Mouse (Mus musculus): ENCODE results near the gene Itsn1. TPM values are rescaled to one million over a fixed set of nuclear protein-coding genes. Genes with fewer than 3 reads are reported as not detected.
A peak's percentile ranks its signal among the peaks of the same experiment; 100 is the strongest.

The Itsn1 gene
- total RNA-seq, 2 experiments from 2014 or later, result 40.5 to 53.6 TPM

DNA sequence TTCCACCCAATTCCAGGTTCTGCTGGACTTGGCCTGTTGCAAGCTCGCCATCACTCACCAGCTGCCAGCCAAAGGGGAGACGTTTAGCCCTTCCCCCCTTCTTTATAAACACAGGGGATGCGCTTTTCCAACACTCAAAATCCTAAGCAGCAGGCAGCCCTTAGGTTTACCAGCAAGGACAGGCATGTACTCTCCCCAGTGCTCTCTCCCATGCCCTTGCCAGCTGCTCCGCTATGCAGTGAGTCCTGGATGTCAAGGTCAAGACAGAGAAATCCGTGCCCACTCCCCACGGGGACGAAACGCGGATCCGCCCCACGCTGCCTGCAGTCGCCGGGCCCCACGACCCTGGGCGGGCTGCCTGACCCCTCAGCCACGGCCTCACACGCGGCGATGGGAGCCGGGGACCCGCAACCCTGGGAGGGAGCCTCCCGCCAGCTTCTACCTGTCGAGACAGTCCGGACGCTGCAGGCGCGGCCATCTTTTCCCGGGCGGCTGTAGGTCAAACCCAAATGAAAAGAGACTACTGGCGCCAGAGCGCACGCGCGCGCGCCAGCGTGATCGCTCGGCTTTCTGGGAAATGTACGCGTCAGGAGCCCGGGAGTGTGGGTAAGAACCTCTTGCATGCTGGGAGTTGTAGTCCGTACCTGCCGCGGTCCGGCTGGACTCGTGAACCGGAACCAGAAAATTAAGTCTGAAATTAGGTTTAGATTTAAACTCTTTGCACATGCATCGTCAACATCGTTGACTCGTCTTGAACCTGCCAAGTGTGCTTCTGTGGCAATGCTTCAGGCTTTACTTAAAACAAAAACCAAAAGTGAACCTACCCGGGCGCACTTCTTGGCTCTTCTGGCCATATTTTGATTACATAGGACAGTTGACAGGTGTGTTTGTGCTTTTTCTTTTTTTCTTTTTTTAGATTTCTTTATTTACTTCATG is 202.3 kb downstream of the Itsn1 start:
- intact Hi-C loops (cut with DNase I), result loop anchor here (5.0 to 10.0 kb wide), 2 partner anchors 371 to 533 kb away; partner anchors contain the start of gene Smim11
- DNase-seq, result peak; percentile 91

DNA sequence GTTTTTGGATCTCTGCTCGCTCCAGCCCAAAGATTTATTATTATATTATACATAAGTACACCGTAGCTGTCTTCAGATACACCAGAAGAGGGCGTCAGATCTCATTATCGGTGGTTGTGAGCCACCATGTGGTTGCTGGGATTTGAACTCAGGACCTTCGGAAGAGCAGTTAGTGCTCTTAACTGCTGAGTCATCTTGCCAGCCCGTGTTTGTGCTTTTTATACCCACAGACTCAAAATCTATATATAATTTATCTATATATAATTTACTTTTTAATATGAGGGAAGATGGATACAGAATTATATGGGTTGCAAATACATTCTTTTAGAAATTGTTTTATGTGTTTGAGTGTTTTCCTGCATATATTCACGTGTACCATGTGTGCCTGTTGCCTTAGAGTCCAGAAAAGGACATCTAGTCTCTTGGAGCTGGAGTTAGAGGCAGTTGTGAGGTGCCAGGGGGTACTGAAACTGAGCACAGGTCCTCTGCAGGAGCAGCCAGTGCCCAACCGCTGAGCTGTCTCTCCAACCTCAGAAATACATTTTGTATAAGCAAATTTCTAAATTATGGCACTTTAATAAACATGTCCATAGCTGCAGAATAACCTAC is 203.1 kb downstream of the Itsn1 start:
- DNase-seq, result no peak
- intact Hi-C loops (cut with DNase I), result loop anchor here (5.0 to 10.0 kb wide), 2 partner anchors 370 to 533 kb away; partner anchors contain the start of gene Smim11

DNA sequence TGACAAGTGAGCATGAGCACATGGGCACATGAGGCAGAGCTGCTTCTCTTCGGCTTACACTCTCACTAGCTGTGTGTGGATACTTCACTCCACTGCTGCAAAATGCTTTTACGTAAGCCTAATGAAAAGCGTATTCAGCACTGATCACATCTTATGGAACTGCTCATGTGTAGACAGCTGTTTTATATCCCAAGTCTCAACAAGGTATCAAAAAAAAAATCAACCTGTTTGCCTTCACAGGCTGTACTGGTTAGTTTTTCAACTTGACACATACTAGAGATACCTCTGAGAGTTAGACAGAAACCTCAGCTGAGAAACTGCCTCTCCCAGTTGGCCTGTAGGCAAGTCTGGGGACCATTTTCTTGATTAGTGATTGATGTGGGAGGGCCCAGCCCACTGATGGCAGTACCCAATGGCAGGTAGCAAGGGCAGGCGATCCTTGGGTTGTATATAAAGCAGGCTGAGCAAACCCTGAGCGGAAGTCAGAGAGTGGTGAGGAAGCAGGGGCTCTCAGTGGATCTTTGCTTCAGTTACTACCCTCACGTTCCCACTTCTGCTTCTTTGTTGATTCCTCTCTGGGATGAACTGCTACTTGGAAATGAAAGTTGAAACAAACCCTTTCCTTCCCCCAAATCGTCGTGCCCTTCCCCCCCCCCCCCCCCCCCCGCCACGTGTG is 203.9 kb downstream of the Itsn1 start:
- DNase-seq, result no peak
- intact Hi-C loops (cut with DNase I), result loop anchor here (5.0 to 10.0 kb wide), 2 partner anchors 369 to 532 kb away; partner anchors contain the start of gene Smim11

DNA sequence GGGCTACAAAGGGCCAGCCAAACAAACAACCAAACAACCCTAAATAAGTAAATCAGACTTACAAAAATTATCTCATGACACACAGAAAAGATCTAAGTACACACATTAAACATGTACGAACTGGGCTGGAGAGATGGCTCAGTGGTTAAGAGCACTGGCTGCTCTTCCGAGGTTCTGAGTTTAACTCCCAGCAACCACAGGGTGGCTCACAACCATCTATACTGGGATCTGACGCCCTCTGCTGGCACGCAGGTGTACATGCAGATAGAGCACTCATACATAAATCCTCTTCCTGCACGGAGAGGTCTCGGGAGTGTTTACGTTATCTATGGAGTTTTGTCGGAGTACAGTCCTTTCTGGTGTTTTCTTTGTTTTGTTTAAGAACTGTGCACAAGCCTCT is 206.0 kb downstream of the Itsn1 start:
- DNase-seq, result peak; percentile 56 to 65
- intact Hi-C loops (cut with DNase I), result loop anchor here (5.0 to 10.0 kb wide), 3 partner anchors 167 to 530 kb away; no protein-coding TSS in a partner anchor

DNA sequence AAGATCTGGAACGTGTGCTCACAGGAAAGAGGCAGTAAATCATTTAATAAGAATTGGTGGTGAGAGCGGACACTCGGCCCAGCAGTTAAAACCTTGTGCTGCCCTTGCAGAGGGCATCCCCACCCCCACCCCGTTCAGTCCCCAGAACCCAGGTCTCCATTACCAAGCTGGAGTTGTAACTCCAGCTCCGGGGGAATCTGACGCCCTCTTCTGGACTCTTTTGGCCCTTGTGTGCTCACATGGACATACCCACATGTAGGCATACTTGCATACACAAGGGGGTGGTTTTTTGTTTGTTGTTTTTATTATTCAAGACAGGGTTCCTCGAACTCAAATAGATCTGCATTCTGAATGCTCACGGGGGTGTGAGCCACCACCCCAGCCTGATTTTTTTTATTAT is 206.6 kb downstream of the Itsn1 start:
- no peak for DNase-seq
- intact Hi-C loops (cut with DNase I), result loop anchor here (1.0 to 10.0 kb wide), 5 partner anchors 121 to 529 kb away; no protein-coding TSS in a partner anchor

DNA sequence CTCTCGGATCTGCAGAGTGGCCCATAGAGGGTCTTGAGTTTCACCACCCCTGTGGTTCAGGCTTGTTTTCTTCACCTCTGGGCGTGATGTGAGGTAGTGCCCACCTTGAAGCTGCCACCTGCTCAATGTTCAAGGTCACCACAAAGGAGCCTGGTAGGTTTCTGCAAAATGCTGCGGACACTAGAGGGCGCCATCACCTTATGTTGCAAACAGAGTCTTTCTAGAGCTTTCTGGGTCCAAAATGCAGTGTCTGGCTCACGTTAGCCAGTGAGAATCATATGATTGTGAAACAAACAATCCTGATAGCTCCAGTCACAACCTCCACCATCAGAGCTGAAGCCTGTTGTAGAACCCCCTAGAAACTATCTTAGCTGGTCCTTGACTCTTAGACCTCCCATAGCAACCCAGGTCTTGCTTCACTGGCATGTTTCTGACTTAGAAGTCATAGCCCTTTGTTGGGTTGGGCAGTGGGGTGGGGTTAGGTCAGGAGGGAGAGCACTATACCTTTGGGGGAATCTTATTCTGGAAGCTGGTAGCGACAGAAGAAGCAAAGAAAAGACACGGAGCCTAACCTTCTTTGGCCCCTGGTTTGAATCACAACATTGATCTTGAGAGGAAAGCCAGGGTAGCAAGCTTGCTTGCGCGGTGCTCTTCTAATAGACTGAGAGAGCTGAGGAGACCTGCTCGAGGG is 207.4 kb downstream of the Itsn1 start:
- peak; percentile 86 to 91 for DNase-seq
- intact Hi-C loops (cut with DNase I), result loop anchor here (1.0 to 10.0 kb wide), 5 partner anchors 120 to 528 kb away; no protein-coding TSS in a partner anchor

DNA sequence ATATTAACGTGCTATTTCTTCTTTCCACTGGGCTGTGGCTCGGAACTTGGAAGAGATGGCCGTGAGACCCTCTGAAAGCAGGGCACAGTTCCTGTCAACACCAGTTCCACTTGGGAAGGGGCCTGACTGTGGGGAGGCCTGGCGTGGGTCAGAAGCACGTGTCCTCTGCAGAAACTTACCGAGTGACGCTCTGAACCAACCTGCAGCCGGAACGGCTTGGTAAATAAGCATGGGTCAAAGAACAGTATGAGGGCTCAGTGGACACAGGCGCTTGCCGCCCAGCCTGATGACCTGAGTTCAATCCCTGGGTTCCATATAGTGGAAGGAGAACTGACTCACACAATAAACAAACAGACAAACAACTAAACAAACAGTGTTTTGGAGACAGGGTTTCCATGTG is 208.2 kb downstream of the Itsn1 start:
- DNase-seq, result no peak
- intact Hi-C loops (cut with DNase I), result loop anchor here (2.0 to 10.0 kb wide), 4 partner anchors 120 to 528 kb away; no protein-coding TSS in a partner anchor

DNA sequence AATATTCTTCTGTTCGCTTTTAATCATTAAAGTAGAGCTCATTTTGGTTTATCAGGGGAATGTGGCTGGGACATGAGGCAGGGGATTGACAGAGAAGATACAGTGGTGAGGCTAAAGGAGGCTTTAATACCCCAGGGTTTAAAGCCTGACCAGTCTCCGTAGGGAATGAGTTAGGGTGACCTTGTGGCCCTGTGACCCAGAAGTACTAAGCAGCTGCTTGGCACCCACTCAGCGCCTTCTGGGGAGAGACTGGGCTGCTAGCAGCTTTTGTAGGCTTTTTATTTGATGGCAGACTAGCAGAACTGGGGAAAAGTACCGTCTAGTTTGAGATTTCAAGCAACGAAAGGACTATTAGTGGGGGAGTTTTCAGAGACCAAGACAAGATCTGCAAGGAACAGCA is 209.1 kb downstream of the Itsn1 start:
- intact Hi-C loops (cut with DNase I), result loop anchor here (5.0 to 10.0 kb wide), 3 partner anchors 164 to 527 kb away; no protein-coding TSS in a partner anchor
- DNase-seq, result no peak

DNA sequence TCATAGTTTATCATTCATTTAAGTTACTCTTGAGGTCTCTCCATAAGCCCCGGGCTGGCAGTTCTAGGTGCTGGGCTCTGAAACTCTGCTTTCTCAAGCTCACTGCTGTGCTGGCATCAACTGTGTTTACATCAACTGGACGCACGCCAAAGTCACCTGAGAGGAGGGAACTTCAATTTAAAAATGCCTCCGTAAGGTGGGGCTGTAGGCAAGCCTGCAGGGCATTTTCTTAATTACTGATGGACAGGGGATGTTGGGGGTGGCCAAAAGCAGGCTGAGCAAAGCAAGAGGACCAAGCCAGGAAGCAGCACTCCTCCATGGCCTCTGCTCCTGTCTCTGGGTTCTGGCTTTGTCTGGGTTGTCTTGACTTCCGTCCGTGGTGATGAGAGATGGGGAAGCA is 211.6 kb downstream of the Itsn1 start:
- intact Hi-C loops (cut with DNase I), result no loop called here
- DNase-seq, result no peak

DNA sequence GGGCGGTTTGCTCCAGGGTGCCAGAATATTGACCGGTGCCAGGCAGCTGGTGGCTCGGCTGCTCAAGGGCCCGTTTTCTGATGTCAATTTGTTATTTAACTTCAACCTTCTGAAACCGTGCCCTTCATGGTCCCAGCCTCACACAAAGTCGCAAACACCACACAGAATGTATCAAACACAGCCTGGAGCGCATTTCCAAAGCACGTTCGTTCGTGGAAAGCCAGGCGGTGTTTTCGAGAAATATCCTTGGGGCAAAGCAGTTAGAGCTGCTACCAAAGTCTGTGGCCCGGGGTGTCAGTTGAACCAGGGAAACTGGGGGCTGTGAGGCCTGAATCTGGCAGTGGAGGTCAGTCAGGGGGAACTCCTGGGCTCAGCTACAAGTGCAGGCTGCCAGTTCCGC is 213.1 kb downstream of the Itsn1 start:
- intact Hi-C loops (cut with DNase I), result no loop called here
- no peak for DNase-seq

DNA sequence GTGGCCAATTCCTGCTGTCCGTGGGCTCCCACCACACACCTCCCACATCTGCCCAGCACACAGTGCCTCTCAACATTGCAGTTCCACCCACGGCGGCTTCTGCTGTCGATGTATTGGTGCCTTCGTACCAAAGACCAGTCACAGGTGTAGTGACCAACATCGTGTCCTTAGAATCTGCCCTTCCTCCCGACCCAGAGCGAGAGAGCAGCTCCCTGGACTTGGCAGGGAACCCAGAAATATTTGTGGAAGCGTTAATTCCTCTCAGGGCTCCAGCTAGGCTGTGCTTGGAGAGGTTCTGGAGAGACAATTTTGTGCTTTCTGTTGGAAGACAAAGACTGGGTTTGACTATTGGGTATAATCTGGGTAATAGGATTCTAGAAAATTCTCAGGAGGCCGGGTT is 217.2 kb downstream of the Itsn1 start:
- DNase-seq, result no peak
- intact Hi-C loops (cut with DNase I), result no loop called here

DNA sequence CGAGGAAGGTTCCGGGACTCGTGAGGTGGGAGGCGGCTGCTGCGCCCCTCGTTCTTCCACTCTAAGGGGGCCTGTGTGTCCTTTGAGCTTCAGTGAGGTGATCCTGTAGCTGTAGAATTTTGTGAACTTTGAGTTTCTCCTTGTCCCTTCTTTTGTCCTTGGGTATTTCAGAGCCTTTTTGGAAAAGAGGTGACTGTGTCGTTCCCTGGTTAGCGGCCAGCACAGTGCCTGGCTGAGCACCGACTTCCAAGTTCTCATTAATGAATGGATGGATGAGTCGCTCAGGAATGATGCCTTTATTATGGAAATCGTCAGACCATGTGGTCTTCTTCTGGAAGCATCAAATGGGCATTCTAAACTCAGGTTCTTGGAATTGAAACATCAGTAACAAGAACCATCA is 218.0 kb downstream of the Itsn1 start:
- DNase-seq, result no peak
- intact Hi-C loops (cut with DNase I), result no loop called here

DNA sequence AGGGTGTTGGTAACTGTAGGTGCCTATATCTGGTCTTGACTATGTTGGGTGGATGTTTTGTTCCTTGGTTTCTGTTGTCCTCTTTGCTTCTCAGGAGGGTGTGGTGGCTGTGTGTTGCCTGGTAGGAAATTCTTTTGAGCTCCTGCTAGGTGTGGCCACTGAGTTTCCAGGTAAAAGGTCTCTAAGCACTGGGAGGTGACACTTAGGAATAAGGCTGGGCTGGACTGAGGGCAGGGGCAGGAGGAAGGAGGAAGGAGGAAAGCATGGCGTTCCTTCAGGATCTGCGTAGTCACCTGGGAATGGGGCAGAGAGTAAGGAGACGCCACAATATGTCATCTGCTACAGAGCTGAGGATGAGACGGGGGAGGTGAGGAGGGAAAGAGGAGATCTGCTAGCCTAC is 224.9 kb downstream of the Itsn1 start:
- DNase-seq, result no peak
- intact Hi-C loops (cut with DNase I), result no loop called here

DNA sequence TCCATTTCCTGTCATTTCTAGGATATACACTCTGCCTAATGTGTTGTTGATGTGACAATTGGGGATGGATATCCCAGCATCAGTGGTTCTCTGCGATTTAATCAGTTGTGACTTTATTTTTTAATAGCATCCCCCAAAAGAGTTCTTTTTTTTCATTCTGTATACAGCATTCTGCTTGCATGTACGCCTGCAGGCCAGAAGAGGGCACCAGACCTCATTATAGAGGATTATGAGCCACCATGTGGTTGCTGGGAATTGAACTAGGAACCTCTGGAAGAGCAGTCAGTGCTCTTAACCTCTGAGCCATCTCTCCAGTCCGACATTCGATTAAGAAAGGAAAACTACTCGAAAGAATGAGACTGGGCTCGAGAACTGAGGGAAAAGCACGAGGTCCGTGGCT is 225.7 kb downstream of the Itsn1 start:
- intact Hi-C loops (cut with DNase I), result no loop called here
- no peak for DNase-seq

DNA sequence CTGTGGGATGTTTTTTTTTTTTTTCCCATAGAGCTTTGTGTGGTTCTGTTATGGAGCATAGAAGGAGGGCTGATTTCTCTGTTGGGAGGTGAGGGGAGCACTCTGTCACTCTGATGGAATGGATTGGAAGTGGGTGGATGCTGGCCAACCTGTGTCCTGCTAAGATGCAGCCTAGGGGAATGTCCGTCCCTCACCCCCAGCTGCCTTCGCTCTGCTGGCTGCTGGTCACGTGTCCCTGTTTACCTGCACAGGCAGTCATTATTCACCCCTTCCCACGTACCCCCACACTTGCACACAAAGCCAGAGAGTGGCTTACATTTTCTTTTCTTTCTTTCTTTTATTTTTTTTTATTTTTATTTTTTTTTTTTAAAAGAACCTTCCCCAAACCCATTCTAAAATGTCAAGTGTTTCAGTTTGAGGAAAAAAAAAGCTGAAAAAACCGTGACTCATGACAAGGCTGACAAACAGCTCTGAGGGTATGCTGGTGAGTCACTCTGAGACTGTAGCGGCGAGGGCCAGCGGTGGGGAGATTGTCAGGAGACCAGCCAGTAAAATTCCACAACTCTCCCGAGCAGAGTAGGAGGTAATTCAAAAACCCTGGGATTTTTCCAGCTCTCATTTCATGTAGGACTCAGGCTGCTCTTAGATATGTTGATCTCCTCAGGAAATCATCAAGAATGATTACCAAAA is 233.3 kb downstream of the Itsn1 start:
- peak in 1 of 2 experiments; percentile 21 for DNase-seq
- intact Hi-C loops (cut with DNase I), result no loop called here

DNA sequence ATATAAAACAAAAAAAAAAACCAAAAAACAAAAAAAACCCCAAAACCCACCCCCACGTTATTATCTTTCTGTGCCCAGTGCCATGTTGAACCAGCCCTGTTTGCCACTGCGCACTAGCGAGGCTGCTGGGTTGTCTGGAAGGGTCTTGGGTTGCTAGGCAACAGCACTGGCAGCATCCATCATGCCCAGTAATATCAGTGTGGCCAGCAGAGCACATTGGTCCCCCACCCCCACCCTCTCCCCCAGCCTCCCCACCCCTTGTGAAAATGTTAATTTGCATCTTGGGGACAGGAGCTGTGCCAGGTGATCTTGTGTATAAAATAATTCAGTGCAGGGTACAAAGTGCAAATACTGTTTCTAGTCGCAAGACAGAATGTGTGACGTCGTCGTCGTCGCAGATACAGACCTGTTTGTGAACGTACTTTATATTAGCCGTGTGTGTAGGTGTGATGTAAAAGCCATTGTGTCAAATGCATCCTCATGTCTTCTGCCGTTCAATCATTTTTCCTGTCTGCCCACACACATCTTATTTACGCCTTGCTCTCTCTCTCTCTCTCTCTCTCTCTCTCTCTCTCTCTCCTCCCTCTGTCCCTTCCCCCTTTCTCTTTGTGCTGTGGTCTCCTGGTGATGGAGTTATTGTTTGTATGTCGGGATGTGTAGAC is 233.9 kb downstream of the Itsn1 start:
- intact Hi-C loops (cut with DNase I), result no loop called here
- no peak for DNase-seq

DNA sequence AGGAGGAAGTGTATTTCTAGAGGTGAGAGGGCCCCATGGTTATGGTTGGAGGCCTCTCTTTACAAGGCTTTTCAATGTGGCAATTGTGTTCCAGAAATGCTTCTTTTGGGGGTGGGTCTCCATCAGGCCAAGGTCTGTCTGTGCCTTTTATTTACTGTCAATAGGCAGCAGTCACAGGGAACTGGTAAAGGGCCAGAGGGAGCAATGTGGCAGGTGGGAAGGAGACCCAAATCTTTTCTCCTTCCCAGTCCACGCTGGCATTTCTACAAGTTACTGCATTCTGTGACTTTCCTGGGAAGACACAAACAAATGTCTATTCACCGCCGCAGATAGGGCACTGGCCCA is 234.4 kb downstream of the Itsn1 start:
- intact Hi-C loops (cut with DNase I), result no loop called here
- no peak for DNase-seq

DNA sequence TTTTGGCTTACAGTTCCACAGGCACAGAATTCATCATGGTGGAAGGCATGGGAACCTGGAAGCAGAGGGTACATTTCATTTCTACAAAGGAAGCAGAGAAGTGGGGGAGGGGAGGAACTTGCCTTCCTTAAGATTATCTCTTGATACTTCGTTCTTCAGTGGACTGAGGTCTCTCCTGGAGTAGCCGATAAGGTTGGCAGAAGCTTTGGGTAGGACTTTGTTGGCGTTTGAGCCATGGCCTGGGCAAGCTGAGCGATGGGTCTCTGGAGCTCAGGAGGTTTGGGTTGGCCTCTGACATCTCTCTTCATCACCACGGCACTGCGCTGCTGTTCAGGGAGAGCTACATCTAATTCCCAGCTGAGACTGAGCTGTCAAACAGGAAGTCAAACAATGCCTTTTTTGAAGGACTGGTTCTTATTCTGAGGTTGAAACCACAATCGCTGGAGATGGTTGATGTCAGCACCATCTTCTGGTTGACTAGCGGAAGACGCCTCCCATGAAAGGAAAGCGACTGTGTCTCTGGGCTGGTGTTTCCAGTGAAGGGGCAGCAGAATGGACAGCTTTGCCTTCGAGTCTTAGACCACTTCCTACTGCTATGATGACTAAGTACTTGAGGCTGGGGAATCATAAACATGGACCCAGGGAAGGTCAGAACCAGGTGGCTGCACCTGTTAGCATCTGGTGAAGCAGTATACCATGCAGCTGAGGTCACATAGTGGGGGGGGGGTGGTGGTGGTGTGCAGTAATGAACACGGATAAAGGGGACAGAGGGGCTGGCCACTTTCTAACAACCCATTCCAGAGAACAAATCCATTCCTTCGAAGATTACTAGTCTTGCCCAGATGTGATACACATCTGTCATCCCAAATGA is 235.5 kb downstream of the Itsn1 start:
- no peak for DNase-seq
- intact Hi-C loops (cut with DNase I), result no loop called here
